Mouse (Mus musculus) kidney, adult 9 months (tissue): ENCODE results near the gene 1700029I15Rik.
A peak's percentile ranks its signal among the peaks of the same experiment; 100 is the strongest.

Experiments used
- DNase-seq: peaks from one replicate; pipeline ENCODE4 v3.0.0; 2022

Gene 1700029I15Rik

GRCm38 (mm10) chr2:92430089-92430488, 47.8 kb downstream of the 1700029I15Rik start:
- no peak for DNase-seq

DNA sequence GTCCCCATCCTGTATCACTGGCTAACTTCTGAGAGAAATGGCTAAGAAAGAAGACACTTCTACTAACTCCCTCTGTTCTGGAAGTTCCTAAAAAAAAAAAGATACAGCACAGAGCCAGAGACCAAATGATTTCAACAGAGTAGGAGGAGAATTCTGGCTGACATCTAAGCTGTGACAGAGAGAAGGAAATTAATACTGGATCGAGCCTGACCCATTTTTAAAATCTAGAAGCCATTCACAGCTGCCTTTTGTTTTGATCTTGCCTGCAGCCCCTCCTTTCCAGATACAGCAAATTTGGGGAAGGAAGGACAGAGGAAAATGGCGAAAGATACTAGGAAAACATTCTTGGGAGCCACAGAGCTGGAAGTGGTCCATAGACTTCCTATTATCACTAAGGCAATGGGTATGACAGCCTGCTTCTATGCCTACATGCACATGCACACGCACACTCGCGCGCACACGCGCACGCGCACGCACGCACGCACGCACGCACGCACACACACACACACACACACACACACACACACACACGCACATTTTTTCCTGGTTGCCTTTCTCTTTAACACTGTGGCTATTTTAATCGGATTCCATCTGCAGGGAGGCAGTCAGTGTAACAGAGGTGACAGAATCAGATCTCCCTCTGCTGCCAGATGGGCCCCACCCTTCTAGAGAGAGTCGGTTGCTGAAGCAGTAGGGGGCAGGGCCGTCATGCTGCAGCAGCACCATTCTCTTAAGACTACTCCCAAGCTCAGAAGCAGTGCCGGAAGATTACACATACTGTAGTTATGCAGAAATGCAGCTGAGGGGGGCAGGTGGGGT, 48.6 kb downstream of the 1700029I15Rik start:
- peak; percentile 47 for DNase-seq

DNA sequence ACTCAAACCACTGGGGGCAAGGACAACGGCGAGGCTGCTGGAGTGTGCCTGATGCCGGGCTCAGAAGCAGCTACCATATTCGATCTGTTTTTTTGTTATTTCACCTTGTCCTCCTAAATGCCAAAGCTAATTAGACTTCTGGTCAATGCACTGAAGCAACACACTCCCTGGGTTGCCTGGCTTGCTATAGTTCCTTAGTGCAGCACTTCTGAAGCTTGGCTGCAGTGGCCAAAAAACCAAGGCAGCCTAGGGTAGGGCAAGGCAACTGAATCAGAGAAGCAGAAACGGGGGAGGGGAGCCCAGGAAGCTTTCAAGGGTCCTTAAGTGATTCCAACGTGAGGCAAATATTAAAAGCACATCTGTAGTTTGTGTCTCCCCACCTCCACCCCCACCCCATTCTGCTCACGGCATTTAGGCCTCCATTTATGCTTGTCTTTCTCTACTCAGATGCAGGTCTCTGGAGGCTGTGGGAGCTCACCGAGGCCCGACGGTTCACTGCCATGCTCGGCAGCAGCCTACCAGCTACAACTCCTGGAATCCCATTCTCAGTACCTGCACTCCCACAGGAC, 49.4 kb downstream of the 1700029I15Rik start:
- no peak for DNase-seq

DNA sequence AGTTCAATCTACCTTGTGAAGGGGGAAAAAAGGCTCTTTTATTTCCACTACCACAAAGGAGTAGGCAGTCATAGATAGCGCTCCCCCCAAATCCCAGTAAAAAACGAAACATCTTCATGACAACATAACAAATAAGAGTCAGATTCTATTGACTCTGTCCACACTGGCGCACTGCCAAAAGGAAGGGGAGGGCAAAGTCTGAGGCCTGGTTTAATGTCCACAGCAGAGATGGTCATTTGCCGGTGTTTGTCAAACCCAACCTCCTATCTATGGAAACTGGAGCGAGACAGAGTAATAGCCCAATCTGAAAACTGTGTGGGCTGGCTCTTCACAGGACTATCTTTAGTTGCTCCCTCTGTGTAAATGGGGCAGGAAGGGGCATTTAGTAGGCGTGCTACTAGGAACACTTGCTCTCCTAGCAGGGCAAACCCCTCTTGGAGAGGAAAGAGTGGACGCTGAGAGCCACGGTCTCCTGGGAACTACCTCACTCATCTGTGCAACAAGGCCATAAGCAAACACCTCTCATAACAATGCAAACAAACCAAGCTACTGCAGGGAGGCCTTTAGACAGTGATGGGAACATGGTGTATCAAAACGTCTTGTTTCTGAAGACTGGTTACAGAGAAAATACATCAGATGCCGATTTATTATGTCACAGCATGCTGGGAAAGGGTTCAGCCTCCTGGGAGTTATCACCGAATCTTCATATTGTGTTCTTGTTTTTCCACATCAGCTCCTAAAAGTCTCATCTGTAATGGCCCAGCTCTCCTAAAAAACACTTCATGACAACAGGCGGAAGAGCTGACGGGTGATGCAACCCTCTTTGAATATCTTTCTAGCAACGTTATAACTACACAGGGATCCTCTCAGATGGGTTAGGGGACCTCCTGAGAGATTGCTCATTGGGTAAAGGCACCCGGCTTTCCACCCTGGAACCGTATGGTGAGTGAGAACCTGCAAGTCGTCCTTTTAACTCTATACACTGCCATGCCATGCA, 50.3 kb downstream of the 1700029I15Rik start:
- peak; percentile 88 for DNase-seq

- DNase-seq: peak; percentile 99
These were observed 51.4 kb downstream of the 1700029I15Rik start, which contains the start of gene Cry2 for GRCm38 (mm10) chr2:92433578-92434374. Gene Cry2 (minus strand): TSS chr2:92434043.

DNA sequence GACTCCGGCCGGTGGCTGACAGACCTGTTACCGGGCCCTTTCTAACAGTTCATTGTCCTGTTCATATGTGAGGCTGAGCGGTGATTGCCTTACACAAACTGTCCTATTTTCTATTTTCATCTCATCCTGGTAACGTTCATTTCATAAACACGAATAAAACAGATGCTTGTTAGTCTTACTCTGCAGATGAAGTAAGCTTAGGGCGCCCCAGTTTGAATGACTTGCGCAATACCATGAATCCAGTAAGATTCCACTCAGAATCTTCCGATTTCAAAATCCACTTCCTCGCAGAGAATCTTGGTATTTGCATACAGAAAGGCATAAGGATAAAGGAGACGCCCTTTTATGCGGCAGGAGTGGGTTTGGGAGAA, 52.0 kb downstream of the 1700029I15Rik start:
- DNase-seq: no peak

GRCm38 (mm10) chr2:92435023-92435422, 52.7 kb downstream of the 1700029I15Rik start:
- DNase-seq: no peak
